Mouse (Mus musculus): Measurements from ENCODE around the gene Xxylt1.

Xxylt1 gene

GRCm38 (mm10) chr16:31060714-31061113, 20.5 kb downstream of the Xxylt1 start:
- 95% methylated on average over 13 of the region's 13 CpGs for WGBS

GRCm38 (mm10) chr16:31060226-31060625, 21.0 kb downstream of the Xxylt1 start:
- 95% methylated on average over 3 of the region's 3 CpGs for WGBS

GRCm38 (mm10) chr16:31059730-31060129, 21.5 kb downstream of the Xxylt1 start:
- 92% methylated on average over 4 of the region's 4 CpGs for WGBS

- 67% methylated on average over 6 of the region's 6 CpGs for WGBS
These were observed 28.4 kb downstream of the Xxylt1 start for GRCm38 (mm10) chr16:31052812-31053211.

GRCm38 (mm10) chr16:31052177-31052726, 29.0 kb downstream of the Xxylt1 start:
- 89% methylated on average over 7 of the region's 7 CpGs for WGBS

- WGBS = 88% methylated on average over 7 of the region's 7 CpGs
These were observed 30.5 kb downstream of the Xxylt1 start for GRCm38 (mm10) chr16:31050701-31051100.

GRCm38 (mm10) chr16:31048194-31048593, 33.0 kb downstream of the Xxylt1 start:
- 84% methylated on average over 6 of the region's 6 CpGs for WGBS

- 80% methylated on average over 10 of the region's 10 CpGs for WGBS
These were observed 33.9 kb downstream of the Xxylt1 start for GRCm38 (mm10) chr16:31047186-31047898.

GRCm38 (mm10) chr16:31046217-31046659, 35.0 kb downstream of the Xxylt1 start:
- 35% methylated on average over 14 of the region's 14 CpGs for WGBS

GRCm38 (mm10) chr16:31045211-31045610, 36.0 kb downstream of the Xxylt1 start:
- WGBS = 77% methylated on average over 5 of the region's 5 CpGs

- WGBS = 86% methylated on average over 5 of the region's 5 CpGs
These were observed 38.1 kb downstream of the Xxylt1 start for GRCm38 (mm10) chr16:31043136-31043535.

- whole genome bisulfite sequencing = 95% methylated on average over 2 of the region's 2 CpGs
These were observed 39.7 kb downstream of the Xxylt1 start for GRCm38 (mm10) chr16:31041566-31041965.

GRCm38 (mm10) chr16:31039803-31040459, 41.3 kb downstream of the Xxylt1 start:
- WGBS = 65% methylated on average over 9 of the region's 9 CpGs

GRCm38 (mm10) chr16:31037431-31037830, 43.8 kb downstream of the Xxylt1 start:
- 75% methylated on average over 1 of the region's 1 CpGs for WGBS

- WGBS = 73% methylated on average over 8 of the region's 8 CpGs
These were observed 45.5 kb downstream of the Xxylt1 start for GRCm38 (mm10) chr16:31035651-31036245.

- 81% methylated on average over 7 of the region's 7 CpGs for WGBS
These were observed 46.0 kb downstream of the Xxylt1 start for GRCm38 (mm10) chr16:31035235-31035634.

GRCm38 (mm10) chr16:31034051-31034450, 47.2 kb downstream of the Xxylt1 start:
- WGBS = 66% methylated on average over 3 of the region's 3 CpGs

- WGBS = 65% methylated on average over 11 of the region's 11 CpGs
These were observed 51.3 kb downstream of the Xxylt1 start for GRCm38 (mm10) chr16:31029739-31030485.

- WGBS = 94% methylated on average over 7 of the region's 7 CpGs
These were observed 55.7 kb downstream of the Xxylt1 start for GRCm38 (mm10) chr16:31025516-31025915.

- WGBS = 78% methylated on average over 4 of the region's 4 CpGs
These were observed 56.2 kb downstream of the Xxylt1 start for GRCm38 (mm10) chr16:31024997-31025396.

GRCm38 (mm10) chr16:31024221-31024620, 57.0 kb downstream of the Xxylt1 start:
- 84% methylated on average over 7 of the region's 7 CpGs for WGBS

GRCm38 (mm10) chr16:31023803-31024202, 57.4 kb downstream of the Xxylt1 start:
- 84% methylated on average over 8 of the region's 8 CpGs for WGBS

All from cerebral cortex, adult 2 months (tissue).